Mouse (Mus musculus) macrophage (primary cell): ENCODE measurements at regions not wholly inside any gene's neighbourhood (a gene's known extent, or its start where the extent isn't known, plus 50 kb on each side); places are given as distances from the start of the nearest gene placed in this dataset.

Experiments
- H3K27ac ChIP-seq: fragments of 350-480 bp; formaldehyde crosslinking; 2 replicates; pipeline ENCODE4 v1.9.0; 2021
- H3K36me3 ChIP-seq: fragments of 350-480 bp; formaldehyde crosslinking; 2 replicates; pipeline ENCODE4 v1.9.0; 2021; ENCODE audit errors: inconsistent target
- H3K4me3 ChIP-seq: fragments of 350-480 bp; formaldehyde crosslinking; 2 replicates; pipeline ENCODE4 v1.9.0; 2021; ENCODE audit errors: inconsistent target
- H3K79me2 ChIP-seq: fragments of 350-480 bp; formaldehyde crosslinking; 2 replicates; pipeline ENCODE4 v1.9.0; 2021; ENCODE audit errors: inconsistent target
- WGBS: methylation state at CpG from one replicate; pipeline ENCODE4 v1.1.7; 2026; ENCODE audit warnings: inconsistent platforms; ENCODE audit not compliant: missing documents; 5-methylcytosine and 5-hydroxymethylcytosine counted together

DNA sequence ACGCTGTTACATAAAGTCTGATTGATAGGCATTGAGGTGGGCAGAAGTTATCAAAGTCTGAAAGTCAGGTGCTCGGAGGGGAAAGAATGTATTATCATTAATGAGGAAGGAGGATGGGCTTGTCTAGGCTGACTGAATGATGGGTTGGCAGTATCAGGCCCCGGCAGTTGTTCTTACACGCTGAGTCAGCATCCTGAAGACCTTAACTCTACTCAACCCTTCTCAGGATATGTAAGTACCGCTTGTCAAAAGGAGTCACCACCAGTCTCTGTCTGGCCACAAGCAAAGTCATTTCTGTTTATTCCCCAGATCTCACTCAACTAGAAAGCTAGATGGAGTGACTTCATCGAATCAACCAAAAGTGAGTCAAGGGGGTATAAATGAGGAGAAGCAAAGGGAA lies 90.0 kb upstream of the Phactr1 start:
- H3K4me3 ChIP-seq, result no peak overlapping the region
- H3K27ac ChIP-seq, result no peak overlapping the region
- 54% methylated on average over 6 of the region's 6 CpGs for WGBS
- H3K79me2 ChIP-seq, result no peaks in the 10 kb centered on the region
- H3K36me3 ChIP-seq, result no peaks in the 10 kb centered on the region

DNA sequence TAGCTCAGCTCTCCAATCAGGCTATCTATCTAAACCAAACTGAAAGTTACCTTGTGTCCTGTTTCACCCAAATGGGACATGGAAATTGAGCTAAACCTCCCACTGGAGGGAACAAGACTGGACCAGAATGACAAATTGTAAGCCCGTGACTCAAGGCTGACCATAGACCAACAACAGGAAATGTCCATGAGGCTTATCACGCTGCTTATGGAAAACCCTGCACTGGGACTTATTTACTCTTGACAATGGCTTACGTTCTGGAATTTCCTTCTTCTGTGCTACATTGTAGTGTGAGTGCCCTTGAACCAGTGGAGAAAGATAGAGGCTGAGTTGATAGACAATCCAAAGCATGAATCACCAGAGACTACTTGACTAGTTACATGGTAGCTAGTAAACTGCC lies 87.5 kb upstream of the Phactr1 start:
- H3K4me3 ChIP-seq, result no peak overlapping the region
- H3K79me2 ChIP-seq, result no peaks in the 10 kb centered on the region
- 72% methylated on average over 3 of the region's 3 CpGs for WGBS
- no peaks in the 10 kb centered on the region for H3K36me3 ChIP-seq
- no peak overlapping the region for H3K27ac ChIP-seq

DNA sequence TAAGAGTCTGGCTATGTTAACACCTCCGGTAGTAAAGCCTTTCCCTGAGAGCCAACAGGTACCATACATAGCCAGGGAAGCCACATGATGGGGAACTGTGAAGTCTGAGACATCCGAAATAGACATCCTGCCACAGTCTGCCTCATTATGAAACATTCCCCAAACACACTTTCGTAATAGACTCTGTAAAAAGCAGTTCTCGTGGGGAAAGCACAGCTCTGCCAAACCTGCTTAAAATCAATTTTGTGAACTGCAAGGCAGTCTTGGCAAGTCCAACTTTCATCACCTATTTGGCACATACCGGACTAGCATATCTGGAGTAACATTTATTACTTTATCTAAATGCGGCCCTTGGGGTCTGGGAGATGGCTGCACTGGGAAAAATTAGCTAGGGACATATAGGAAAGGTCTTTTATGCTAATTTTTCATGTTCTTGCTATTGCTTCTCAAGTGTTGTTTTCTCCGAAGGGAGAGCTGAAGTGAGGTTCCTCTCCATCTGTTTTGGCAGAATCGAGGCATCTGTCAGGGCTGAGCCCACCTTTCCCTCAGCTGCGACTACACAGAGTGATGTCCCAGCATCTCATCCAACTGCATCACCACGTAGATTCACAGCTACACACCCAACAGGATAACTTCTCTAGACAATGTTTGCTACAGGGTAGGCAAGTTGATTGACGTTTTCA lies 86.8 kb upstream of the Phactr1 start:
- Histone ChIP-seq H3K79me2 (no peaks in the 10 kb centered on the region), H3K27ac (no peak overlapping the region), H3K4me3 (no peak overlapping the region), H3K36me3 (no peaks in the 10 kb centered on the region)
- WGBS, result 75% methylated on average over 11 of the region's 11 CpGs

- Histone ChIP-seq H3K4me3 (no peak overlapping the region), H3K79me2 (no peaks in the 10 kb centered on the region), H3K27ac (no peak overlapping the region), H3K36me3 (no peaks in the 10 kb centered on the region)
- 81% methylated on average over 3 of the region's 3 CpGs for WGBS
Observed at GRCm38 (mm10) chr13:42595180-42595579, 85.2 kb upstream of the Phactr1 start.

DNA sequence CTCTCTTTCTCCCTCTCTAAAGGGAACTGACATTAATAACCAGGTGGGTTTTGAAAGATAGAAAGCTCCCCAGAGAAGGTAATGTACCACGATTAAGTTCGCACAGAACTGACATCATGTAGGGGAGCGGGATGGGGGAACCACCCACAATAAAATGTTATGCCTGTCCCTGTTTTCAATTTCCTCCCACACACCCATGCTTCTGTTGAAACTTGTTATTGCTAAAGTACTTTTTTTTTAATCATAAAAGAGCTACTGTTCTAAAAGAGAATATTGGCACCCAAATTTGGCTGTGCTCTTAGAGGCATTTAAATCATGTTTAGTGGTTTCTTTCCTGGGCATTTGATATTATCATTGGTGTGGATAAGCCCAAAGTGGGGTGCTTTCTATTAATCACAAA lies 82.6 kb upstream of the Phactr1 start:
- Histone ChIP-seq H3K79me2 (no peaks in the 10 kb centered on the region), H3K36me3 (no peaks in the 10 kb centered on the region), H3K27ac (no peak overlapping the region), H3K4me3 (no peak overlapping the region)
- WGBS, result 97% methylated on average over 3 of the region's 3 CpGs

- Histone ChIP-seq H3K4me3 (no peak overlapping the region), H3K27ac (no peak overlapping the region), H3K79me2 (no peaks in the 10 kb centered on the region), H3K36me3 (no peaks in the 10 kb centered on the region)
- 87% methylated on average over 4 of the region's 4 CpGs for WGBS
Observed at GRCm38 (mm10) chr13:42603308-42603707, 77.1 kb upstream of the Phactr1 start.

DNA sequence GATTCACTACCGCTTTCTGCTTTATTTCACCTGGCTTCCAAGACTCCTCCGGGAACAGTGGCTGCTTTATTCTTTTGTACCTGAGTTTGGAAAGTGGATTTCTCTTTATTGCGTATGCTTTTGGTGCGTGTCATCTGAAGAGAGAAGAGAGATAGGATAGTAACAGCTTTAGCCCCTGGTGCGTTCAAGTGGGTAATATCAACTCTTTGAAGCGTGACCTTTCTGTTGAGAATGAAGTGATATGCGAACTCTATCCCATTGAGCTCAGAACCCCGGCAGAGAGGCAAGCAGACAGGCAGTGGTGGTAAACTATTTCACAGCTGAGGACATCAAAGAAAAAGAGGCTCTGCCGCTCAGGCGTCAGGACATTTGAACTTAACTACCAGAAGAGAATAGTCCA lies 72.7 kb upstream of the Phactr1 start:
- Histone ChIP-seq H3K79me2 (no peaks in the 10 kb centered on the region), H3K36me3 (no peaks in the 10 kb centered on the region), H3K4me3 (no peak overlapping the region), H3K27ac (no peak overlapping the region)
- WGBS, result 77% methylated on average over 10 of the region's 10 CpGs

DNA sequence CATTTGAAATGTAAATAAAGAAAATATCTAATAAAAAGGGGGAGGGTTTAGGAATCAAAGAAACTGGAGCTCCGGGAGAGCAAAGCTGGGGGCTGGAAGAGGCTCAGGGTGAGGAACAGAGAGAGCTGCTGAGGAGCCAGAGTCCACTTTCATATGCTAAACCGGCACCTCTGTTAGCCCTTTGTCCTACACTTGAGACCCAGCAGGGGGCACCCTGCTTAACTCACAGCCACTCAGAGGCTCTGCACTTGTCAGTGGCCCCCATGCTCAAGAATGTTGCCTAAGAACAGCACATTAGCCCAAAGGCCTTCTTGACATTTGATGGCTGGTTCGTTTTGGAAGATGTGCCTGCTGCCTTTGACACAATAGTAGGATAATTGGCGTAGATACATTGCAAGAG lies 71.5 kb upstream of the Phactr1 start:
- 51% methylated on average over 4 of the region's 4 CpGs for whole genome bisulfite sequencing
- Histone ChIP-seq H3K27ac (no peak overlapping the region), H3K36me3 (no peaks in the 10 kb centered on the region), H3K79me2 (no peaks in the 10 kb centered on the region), H3K4me3 (no peak overlapping the region)

DNA sequence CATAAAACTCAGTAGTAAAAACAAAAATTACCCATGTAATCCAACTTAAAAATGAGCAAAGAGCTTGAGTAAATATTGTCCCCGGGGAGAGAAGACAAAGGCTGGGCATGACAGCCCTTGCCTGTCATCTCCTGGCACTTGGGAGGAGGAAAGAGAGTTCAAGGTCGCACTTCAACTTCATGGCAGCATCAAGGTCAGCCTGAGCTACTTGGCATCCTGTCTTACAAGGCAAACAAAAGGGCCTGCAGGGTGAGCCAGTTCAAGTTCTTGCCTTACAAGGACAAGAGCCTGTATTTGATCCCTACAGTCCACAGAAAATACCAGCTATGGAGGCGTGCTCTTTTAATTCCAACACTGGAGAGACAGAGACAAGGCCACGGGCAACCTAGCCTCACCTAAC lies 67.1 kb upstream of the Phactr1 start:
- no peak overlapping the region for H3K4me3 ChIP-seq
- H3K79me2 ChIP-seq, result no peaks in the 10 kb centered on the region
- H3K27ac ChIP-seq, result no peak overlapping the region
- WGBS, result 87% methylated on average over 4 of the region's 4 CpGs
- no peaks in the 10 kb centered on the region for H3K36me3 ChIP-seq

- Histone ChIP-seq H3K27ac (no peak overlapping the region), H3K36me3 (no peaks in the 10 kb centered on the region), H3K79me2 (no peaks in the 10 kb centered on the region), H3K4me3 (no peak overlapping the region)
- 96% methylated on average over 5 of the region's 5 CpGs for WGBS
Observed at GRCm38 (mm10) chr13:42615826-42616225, 64.6 kb upstream of the Phactr1 start.

DNA sequence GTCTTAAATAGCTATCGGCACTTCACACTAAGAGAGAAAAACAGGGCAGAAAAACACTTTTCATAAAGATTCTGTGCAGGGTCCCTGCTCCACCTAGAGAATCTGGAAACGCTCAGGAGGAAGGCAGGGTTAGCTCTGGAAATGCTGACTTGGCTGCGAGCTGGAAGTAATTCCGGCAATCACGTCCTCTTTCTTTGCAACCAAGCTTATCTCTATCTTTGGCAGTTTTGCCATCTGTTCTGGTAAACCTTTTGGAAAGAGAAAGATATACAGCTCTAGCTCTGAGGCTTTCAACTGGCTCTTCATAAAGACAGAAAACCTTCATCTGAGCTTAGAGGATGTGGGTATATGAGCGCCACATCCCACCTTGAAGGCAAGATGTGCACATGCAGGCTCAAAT lies 63.2 kb upstream of the Phactr1 start:
- H3K4me3 ChIP-seq, result no peak overlapping the region
- H3K36me3 ChIP-seq, result no peaks in the 10 kb centered on the region
- no peak overlapping the region for H3K27ac ChIP-seq
- 96% methylated on average over 6 of the region's 6 CpGs for WGBS
- H3K79me2 ChIP-seq, result no peaks in the 10 kb centered on the region

- H3K36me3 ChIP-seq, result no peaks in the 10 kb centered on the region
- H3K79me2 ChIP-seq, result no peaks in the 10 kb centered on the region
- 74% methylated on average over 4 of the region's 4 CpGs for WGBS
- no peak overlapping the region for H3K4me3 ChIP-seq
- no peak overlapping the region for H3K27ac ChIP-seq
Observed at GRCm38 (mm10) chr13:42617844-42618243, 62.6 kb upstream of the Phactr1 start.

GRCm38 (mm10) chr13:42619555-42620280 lies 60.7 kb upstream of the Phactr1 start:
- Histone ChIP-seq H3K4me3 (no peak overlapping the region), H3K27ac (no peak overlapping the region), H3K36me3 (no peaks in the 10 kb centered on the region), H3K79me2 (no peaks in the 10 kb centered on the region)
- WGBS, result 90% methylated on average over 6 of the region's 6 CpGs

GRCm38 (mm10) chr13:42623491-42623890 lies 56.9 kb upstream of the Phactr1 start:
- H3K4me3 ChIP-seq, result no peak overlapping the region
- H3K79me2 ChIP-seq, result no peaks in the 10 kb centered on the region
- WGBS, result 67% methylated on average over 5 of the region's 5 CpGs
- H3K27ac ChIP-seq, result no peak overlapping the region
- no peaks in the 10 kb centered on the region for H3K36me3 ChIP-seq
